Mouse (Mus musculus): ENCODE measurements around the gene Btbd35f18.
"Not testable (repeated sequence)": the region's sequence is repeated elsewhere in the genome, so short reads cannot be mapped to it uniquely, and the experiment has no call there.

Btbd35f18 gene

GRCm38 (mm10) chrX:3699933-3700332 lies at the start of gene Btbd35f18:
Btbd35f18 (plus strand) TSS chrX:3700233.
- DNase-seq = not testable (repeated sequence)
